Mouse (Mus musculus) ovary, adult 18-20 months (tissue): ENCODE results near the gene Dnajb6.

Experiments used
- DNase-seq: peaks from one replicate; pipeline ENCODE4 v3.0.0; 2022; ENCODE audit warnings: low spot score, mixed read lengths

Gene Dnajb6

DNA sequence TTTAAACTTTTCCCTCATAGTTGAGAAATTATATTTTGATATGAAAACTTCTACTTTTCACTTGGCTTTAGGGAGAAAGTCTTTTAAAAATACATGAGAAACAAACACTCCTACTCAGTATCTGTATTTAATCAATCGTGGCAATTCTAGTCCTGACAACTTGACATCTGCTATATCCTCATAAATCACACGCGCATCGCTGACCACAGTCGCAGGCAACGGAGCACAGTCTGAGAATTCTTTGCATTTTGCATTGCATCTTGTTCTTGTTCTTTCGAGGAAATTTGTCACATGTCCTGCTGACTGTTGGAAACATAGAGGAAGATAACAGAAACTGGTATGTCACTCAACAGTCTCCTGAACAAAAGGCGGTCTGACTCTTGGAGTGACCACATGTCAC, 116.9 kb downstream of the Dnajb6 start:
- no peak for DNase-seq

GRCm38 (mm10) chr5:29853035-29853434, 117.5 kb downstream of the Dnajb6 start:
- no peak for DNase-seq

DNA sequence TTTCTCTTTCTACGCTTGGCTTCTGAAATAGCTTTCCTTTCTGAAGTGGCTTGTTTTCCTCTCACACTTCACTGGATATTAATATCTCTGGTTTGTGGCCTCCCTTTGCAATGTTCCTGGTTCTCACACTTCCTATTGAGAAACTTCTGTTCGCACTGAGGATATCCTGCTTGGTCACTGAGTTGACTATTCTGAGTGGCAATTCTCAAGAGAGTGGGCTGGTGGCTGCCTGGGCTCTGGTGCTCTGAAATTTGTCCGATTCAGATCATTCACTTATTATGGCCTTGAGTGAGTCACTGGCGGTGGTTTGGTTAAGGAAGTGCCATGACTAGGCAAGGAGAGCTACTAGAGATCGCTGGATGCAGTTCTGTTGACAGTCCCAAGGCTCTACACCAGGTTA, 118.9 kb downstream of the Dnajb6 start:
- DNase-seq: no peak

DNA sequence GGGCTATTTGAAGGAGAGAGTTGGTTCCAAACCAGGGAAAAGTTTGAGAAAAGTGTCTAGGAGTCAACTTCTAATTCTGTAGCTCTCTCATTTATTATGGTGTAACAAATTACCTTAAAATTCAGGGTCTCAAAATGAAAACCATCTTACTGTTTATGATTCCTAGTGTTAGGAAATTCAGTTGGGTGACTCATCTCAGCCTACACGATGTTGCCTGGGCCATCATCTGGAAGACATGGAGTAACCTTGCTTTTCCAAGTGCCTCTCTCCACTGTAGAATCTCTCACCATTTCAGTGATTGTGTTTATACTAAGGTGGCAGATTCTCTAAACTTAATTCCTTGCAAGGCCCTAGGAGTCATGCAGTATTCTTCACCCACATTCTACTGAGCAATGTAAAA, 119.5 kb downstream of the Dnajb6 start:
- DNase-seq: no peak

DNA sequence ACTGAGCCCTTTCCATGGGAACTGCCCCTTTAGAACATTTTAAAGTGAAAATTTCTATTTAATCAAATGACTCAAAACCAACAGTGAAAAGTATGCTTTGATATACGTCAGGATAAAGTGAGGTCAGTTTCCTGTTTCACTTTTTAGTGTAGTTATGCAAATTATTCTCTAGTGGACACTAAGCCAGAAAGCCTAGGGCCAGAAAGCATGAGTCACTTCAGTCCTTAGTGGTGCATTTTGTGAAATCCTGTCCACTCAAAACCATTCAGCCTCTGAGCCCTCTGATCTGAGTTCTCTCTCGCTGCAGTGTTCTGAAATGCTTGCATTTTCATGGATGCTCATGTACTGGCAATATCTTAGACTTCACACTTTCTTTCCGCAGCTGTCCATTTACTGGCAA, 126.0 kb downstream of the Dnajb6 start:
- DNase-seq: no peak

- no peak for DNase-seq
Measured at GRCm38 (mm10) chr5:29862388-29862787, 126.9 kb downstream of the Dnajb6 start.

- DNase-seq: no peak
Measured at GRCm38 (mm10) chr5:29864291-29864737, 128.8 kb downstream of the Dnajb6 start.

DNA sequence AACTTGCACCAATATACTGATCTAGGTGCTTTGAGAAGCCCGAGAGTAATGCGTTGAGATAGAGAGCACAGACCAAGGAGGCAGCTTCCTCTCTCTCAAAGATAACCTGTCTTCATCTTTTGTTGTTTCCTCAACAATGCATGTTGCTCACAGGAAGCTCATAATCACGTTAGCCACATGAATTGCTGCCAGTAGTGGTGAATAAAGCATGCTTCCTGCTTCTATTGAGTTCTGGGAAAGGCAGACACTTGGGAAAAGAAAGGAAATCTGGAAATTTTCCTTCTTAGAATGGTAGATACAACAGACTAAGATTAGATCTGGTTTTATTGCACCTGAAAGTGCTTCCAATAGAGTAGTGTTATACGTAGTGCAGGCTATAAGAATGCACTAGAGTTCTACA, 129.5 kb downstream of the Dnajb6 start:
- no peak for DNase-seq
